Mouse (Mus musculus) right cerebral cortex, postnatal 4 days (tissue): ENCODE results near the gene Rabgap1l.
"Not testable (repeated sequence)": the region's sequence is repeated elsewhere in the genome, so short reads cannot be mapped to it uniquely, and the experiment has no call there.

Experiments
- DNase-seq: peaks from one replicate; pipeline ENCODE4 v3.0.0-alpha.2; 2022

The Rabgap1l gene

GRCm38 (mm10) chr1:160467443-160467842 lies 325.6 kb downstream of the Rabgap1l start:
- no peak for DNase-seq

GRCm38 (mm10) chr1:160465186-160465585 lies 327.8 kb downstream of the Rabgap1l start:
- no peak for DNase-seq

- no peak for DNase-seq
Observed at GRCm38 (mm10) chr1:160464148-160464547, 328.9 kb downstream of the Rabgap1l start.

GRCm38 (mm10) chr1:160460346-160460745 lies 332.7 kb downstream of the Rabgap1l start:
- DNase-seq, result no peak

GRCm38 (mm10) chr1:160451663-160452062 lies 341.3 kb downstream of the Rabgap1l start:
- DNase-seq, result no peak

GRCm38 (mm10) chr1:160448681-160449080 lies 344.3 kb downstream of the Rabgap1l start:
- DNase-seq, result no peak

- no peak for DNase-seq
Observed at GRCm38 (mm10) chr1:160446823-160447222, 346.2 kb downstream of the Rabgap1l start.

GRCm38 (mm10) chr1:160443506-160443905 lies 349.5 kb downstream of the Rabgap1l start:
- no peak for DNase-seq

- DNase-seq, result no peak
Observed at GRCm38 (mm10) chr1:160441679-160442078, 351.3 kb downstream of the Rabgap1l start.

GRCm38 (mm10) chr1:160441161-160441560 lies 351.9 kb downstream of the Rabgap1l start:
- no peak for DNase-seq

GRCm38 (mm10) chr1:160438820-160439219 lies 354.2 kb downstream of the Rabgap1l start:
- no peak for DNase-seq

GRCm38 (mm10) chr1:160417196-160417854 lies 375.7 kb downstream of the Rabgap1l start:
- DNase-seq, result no peak

- peak; percentile 13 for DNase-seq
Observed at GRCm38 (mm10) chr1:160410822-160411221, 382.2 kb downstream of the Rabgap1l start.

GRCm38 (mm10) chr1:160409689-160410088 lies 383.3 kb downstream of the Rabgap1l start:
- DNase-seq, result not testable (repeated sequence)

GRCm38 (mm10) chr1:160409123-160409522 lies 383.9 kb downstream of the Rabgap1l start:
- no peak for DNase-seq

- DNase-seq, result no peak
Observed at GRCm38 (mm10) chr1:160408302-160408897, 384.6 kb downstream of the Rabgap1l start.

GRCm38 (mm10) chr1:160399428-160399827 lies 393.6 kb downstream of the Rabgap1l start:
- DNase-seq, result peak; percentile 18

GRCm38 (mm10) chr1:160397037-160397436 lies 396.0 kb downstream of the Rabgap1l start:
- no peak for DNase-seq

- no peak for DNase-seq
Observed at GRCm38 (mm10) chr1:160387446-160387845, 405.6 kb downstream of the Rabgap1l start.

GRCm38 (mm10) chr1:160378367-160378766 lies 414.6 kb downstream of the Rabgap1l start:
- no peak for DNase-seq

GRCm38 (mm10) chr1:160377337-160378336 lies 415.4 kb downstream of the Rabgap1l start:
- DNase-seq, result peak; percentile 46

GRCm38 (mm10) chr1:160374490-160374889 lies 418.5 kb downstream of the Rabgap1l start:
- DNase-seq, result no peak

- DNase-seq, result no peak
Observed at GRCm38 (mm10) chr1:160373306-160373705, 419.7 kb downstream of the Rabgap1l start.
